Comparison of ENCODE assay signal across 23 mouse cellular contexts in genomic region chr4:107479015-107479414, GRCm38 (mm10). TPM values are rescaled to one million over a fixed set of nuclear protein-coding genes. Genes with fewer than 3 reads are reported as not detected.
"Had no signal": no experiment of that assay in that cellular context is flagged by ENCODE, and none has a peak within 500 bp of the region (broad histone marks: within the 10 kb centered on the region; RNA-seq: fewer than 3 reads in every experiment).

No protein-coding gene starts in this region.

- H3K4me3 ChIP-seq: kidney, embryonic 15.5 days; left cerebral cortex, adult 2 months; limb, embryonic 10.5 days; limb, embryonic 13.5 days; liver, embryonic 12.5 days; liver, embryonic 15.5 days; lung, embryonic 15.5 days; megakaryocyte, embryonic 14.5 days; midbrain, embryonic 10.5 days; midbrain, embryonic 13.5 days; myocyte; neural tube, embryonic 13.5 days had no signal

- DNase-seq: kidney, postnatal 10 days; kidney, postnatal 36 days; layer of hippocampus, postnatal 36 days; liver; lung, adult 18-20 months; lung, postnatal 10 days; lung, postnatal 36 days; thymus, adult 18-20 months; thymus, postnatal 36 days had no signal

- H3K27ac ChIP-seq: kidney, embryonic 15.5 days; left cerebral cortex, adult 2 months; limb, embryonic 10.5 days; limb, embryonic 13.5 days; liver, embryonic 12.5 days; liver, embryonic 15.5 days; lung, embryonic 15.5 days; midbrain, embryonic 13.5 days; neural tube, embryonic 13.5 days had no signal

RNA-seq across cellular contexts. Expression of gene Glis1, which starts 44.6 kb away (rescaled TPM):
- total RNA-seq: monocyte, adult 5-6 weeks; neutrophil, adult 5-6 weeks had no signal
